Mouse (Mus musculus) natural killer cell, adult 2 months (primary cell): ENCODE measurements at regions not wholly inside any gene's neighbourhood (a gene's known extent, or its start where the extent isn't known, plus 50 kb on each side); places are given as distances from the start of the nearest gene placed in this dataset.

Experiments used
- DNase-seq, 2 experiments: peaks; one replicate each; pipeline ENCODE4 v3.0.0; 2022; ENCODE audit warnings: low spot score in 2 of 2

GRCm38 (mm10) chr3:149500130-149500529 lies 509.8 kb upstream of the Adgrl2 start:
- no peak for DNase-seq

- DNase-seq = no peak
These were observed 508.4 kb upstream of the Adgrl2 start for GRCm38 (mm10) chr3:149498765-149499164.

GRCm38 (mm10) chr3:149496829-149497471 lies 506.6 kb upstream of the Adgrl2 start:
- DNase-seq = no peak

- DNase-seq = no peak
These were observed 505.8 kb upstream of the Adgrl2 start for GRCm38 (mm10) chr3:149496122-149496521.

- DNase-seq = no peak
These were observed 497.8 kb upstream of the Adgrl2 start for GRCm38 (mm10) chr3:149488147-149488546.

GRCm38 (mm10) chr3:149485406-149485805 lies 495.1 kb upstream of the Adgrl2 start:
- no peak for DNase-seq

GRCm38 (mm10) chr3:149484319-149484718 lies 494.0 kb upstream of the Adgrl2 start:
- no peak for DNase-seq

GRCm38 (mm10) chr3:149476151-149476550 lies 485.8 kb upstream of the Adgrl2 start:
- no peak for DNase-seq

- no peak for DNase-seq
These were observed 476.6 kb upstream of the Adgrl2 start for GRCm38 (mm10) chr3:149466973-149467372.

- DNase-seq = no peak
These were observed 474.2 kb upstream of the Adgrl2 start for GRCm38 (mm10) chr3:149464603-149465002.

- no peak for DNase-seq
These were observed 471.8 kb upstream of the Adgrl2 start for GRCm38 (mm10) chr3:149462121-149462541.

GRCm38 (mm10) chr3:149461613-149462012 lies 471.3 kb upstream of the Adgrl2 start:
- no peak for DNase-seq

GRCm38 (mm10) chr3:149449376-149449775 lies 459.0 kb upstream of the Adgrl2 start:
- no peak for DNase-seq

- DNase-seq = no peak
These were observed 455.7 kb upstream of the Adgrl2 start for GRCm38 (mm10) chr3:149445991-149446564.

- DNase-seq = no peak
These were observed 454.7 kb upstream of the Adgrl2 start for GRCm38 (mm10) chr3:149444854-149445577.

- no peak for DNase-seq
These were observed 454.0 kb upstream of the Adgrl2 start for GRCm38 (mm10) chr3:149444377-149444776.

GRCm38 (mm10) chr3:149441227-149441626 lies 450.9 kb upstream of the Adgrl2 start:
- DNase-seq = no peak

- no peak for DNase-seq
These were observed 447.4 kb upstream of the Adgrl2 start for GRCm38 (mm10) chr3:149437763-149438162.

- DNase-seq = no peak
These were observed 446.6 kb upstream of the Adgrl2 start for GRCm38 (mm10) chr3:149436944-149437343.

GRCm38 (mm10) chr3:149436420-149436819 lies 446.1 kb upstream of the Adgrl2 start:
- peak in 1 of 2 experiments; percentile 10 for DNase-seq

GRCm38 (mm10) chr3:149431795-149432194 lies 441.4 kb upstream of the Adgrl2 start:
- DNase-seq = no peak

GRCm38 (mm10) chr3:149426023-149426759 lies 435.8 kb upstream of the Adgrl2 start:
- DNase-seq = peak in 1 of 2 experiments; percentile 1
